Mouse (Mus musculus) kidney, postnatal 14 days (tissue): Measurements from ENCODE around the gene Scimp.

Experiments
- DNase-seq: peaks from one replicate; pipeline ENCODE4 v3.0.0; 2022; ENCODE audit warnings: mixed read lengths

Scimp gene

GRCm38 (mm10) chr11:70812365-70812764 lies at the start of gene Scimp:
Scimp (minus strand) TSS chr11:70812586.
- DNase-seq, result no peak

- peak; percentile 22 for DNase-seq
These were observed 48.0 kb upstream of the Scimp start for GRCm38 (mm10) chr11:70860371-70860770.

GRCm38 (mm10) chr11:70846029-70846428 lies 33.6 kb upstream of the Scimp start:
- no peak for DNase-seq

- no peak for DNase-seq
These were observed 33.1 kb upstream of the Scimp start for GRCm38 (mm10) chr11:70845457-70845978.

- DNase-seq, result peak; percentile 97
These were observed 32.4 kb upstream of the Scimp start, which contains the start of gene Rabep1 for GRCm38 (mm10) chr11:70844559-70845456. Rabep1 (plus strand) TSS chr11:70844778.

- no peak for DNase-seq
These were observed 31.5 kb upstream of the Scimp start for GRCm38 (mm10) chr11:70843701-70844551.

GRCm38 (mm10) chr11:70842983-70843382 lies 30.6 kb upstream of the Scimp start:
- DNase-seq, result no peak

- no peak for DNase-seq
These were observed 26.2 kb upstream of the Scimp start for GRCm38 (mm10) chr11:70838610-70839009.

- no peak for DNase-seq
These were observed 24.6 kb upstream of the Scimp start for GRCm38 (mm10) chr11:70837031-70837430.

GRCm38 (mm10) chr11:70835381-70835831 lies 23.0 kb upstream of the Scimp start:
- DNase-seq, result no peak

GRCm38 (mm10) chr11:70833831-70834230 lies 21.4 kb upstream of the Scimp start:
- DNase-seq, result no peak

GRCm38 (mm10) chr11:70833408-70833807 lies 21.0 kb upstream of the Scimp start:
- no peak for DNase-seq

GRCm38 (mm10) chr11:70831201-70831600 lies 18.8 kb upstream of the Scimp start:
- no peak for DNase-seq

- DNase-seq, result no peak
These were observed 16.7 kb upstream of the Scimp start for GRCm38 (mm10) chr11:70828975-70829615.

GRCm38 (mm10) chr11:70826207-70826606 lies 13.8 kb upstream of the Scimp start:
- DNase-seq, result no peak

- peak; percentile 76 for DNase-seq
These were observed 9.6 kb upstream of the Scimp start for GRCm38 (mm10) chr11:70821728-70822591.

- no peak for DNase-seq
These were observed 7.7 kb upstream of the Scimp start for GRCm38 (mm10) chr11:70820120-70820519.

GRCm38 (mm10) chr11:70816770-70817169 lies 4.4 kb upstream of the Scimp start:
- DNase-seq, result peak; percentile 12

- peak; percentile 71 for DNase-seq
These were observed 3.2 kb upstream of the Scimp start for GRCm38 (mm10) chr11:70815498-70816078.

GRCm38 (mm10) chr11:70815071-70815470 lies 2.7 kb upstream of the Scimp start:
- DNase-seq, result no peak
